Mouse (Mus musculus): ENCODE measurements around the gene Add2. TPM values are rescaled to one million over a fixed set of nuclear protein-coding genes. Genes with fewer than 3 reads are reported as not detected.
"Not testable (repeated sequence)": the region's sequence is repeated elsewhere in the genome, so short reads cannot be mapped to it uniquely, and the experiment has no call there.

Add2 gene
- polyA plus RNA-seq (2014; fragmentation: Nextera tagmentation; extraction: Ambion mirVana) = 1.9 and 2.6 TPM in 2 replicates

DNA sequence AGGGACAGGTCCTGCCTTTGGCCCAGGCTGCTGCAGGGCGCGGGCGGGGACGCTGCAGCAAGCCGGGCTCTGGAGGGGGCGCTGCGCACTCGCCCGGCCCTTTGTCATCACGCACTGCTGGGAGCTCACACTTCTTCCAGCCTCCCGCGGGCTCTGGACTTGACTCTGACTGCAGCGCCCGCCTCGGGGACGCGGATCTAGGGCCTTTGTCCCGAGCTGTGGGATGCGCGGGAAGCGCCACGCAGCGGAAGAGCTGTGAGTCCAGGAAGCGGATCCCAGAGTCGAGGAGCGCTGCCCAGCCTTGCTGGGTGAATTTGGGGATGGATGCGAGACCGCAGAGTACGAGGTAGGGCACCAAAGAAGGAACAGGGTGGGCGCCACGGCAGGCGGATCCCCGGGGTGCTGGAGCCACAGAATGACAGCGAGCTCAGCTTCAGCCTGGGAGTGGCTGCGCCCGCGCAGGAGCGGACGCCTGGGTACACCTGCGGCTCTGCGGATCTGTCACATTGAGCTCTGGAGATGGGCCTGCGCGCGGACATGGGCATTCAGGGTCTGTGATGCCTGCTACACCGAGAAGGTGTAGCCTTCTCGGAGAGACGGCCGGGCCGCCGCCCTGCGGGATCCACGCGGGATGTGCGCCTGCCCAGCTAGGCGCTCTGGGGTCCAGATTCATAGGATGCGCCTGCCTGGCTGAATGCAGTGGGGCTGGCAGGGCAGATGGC lies at the start of gene Add2:
TSS of gene Add2 (plus strand) at position 81 of the 722 bp plus-strand sequence.
- WGBS = under 1% methylated on average over 54 of the region's 56 CpGs
- H3K9ac ChIP-seq (ENCODE audit: low read depth, low read length) = peak within 1 kb of the TSS; percentile 66
- no peak within 1 kb of the TSS for H3K27ac ChIP-seq (ENCODE audit: low read depth, low read length)
- peak; percentile 84 for ATAC-seq (ENCODE audit: low FRiP score, low TSS enrichment)
- H3K9me3 ChIP-seq (ENCODE audit: control insufficient read depth, low read length) = no peaks in the 10 kb centered on the region
- H3K27me3 ChIP-seq (ENCODE audit: control insufficient read depth, insufficient read depth, low read length) = peaks cover 10% of the 10 kb centered on the region
- peak within 1 kb of the TSS; percentile 95 for H3K4me2 ChIP-seq (replicated peaks; ENCODE audit: low read depth, low read length)
- H3K4me3 ChIP-seq (ENCODE audit: low read length) = peak within 1 kb of the TSS; percentile 55
- H3K4me1 ChIP-seq (ENCODE audit: control insufficient read depth, insufficient read depth, low read length) = no peaks in the 10 kb centered on the region
- H3K36me3 ChIP-seq (ENCODE audit: control insufficient read depth, insufficient read depth, low read length) = no peaks in the 10 kb centered on the region

DNA sequence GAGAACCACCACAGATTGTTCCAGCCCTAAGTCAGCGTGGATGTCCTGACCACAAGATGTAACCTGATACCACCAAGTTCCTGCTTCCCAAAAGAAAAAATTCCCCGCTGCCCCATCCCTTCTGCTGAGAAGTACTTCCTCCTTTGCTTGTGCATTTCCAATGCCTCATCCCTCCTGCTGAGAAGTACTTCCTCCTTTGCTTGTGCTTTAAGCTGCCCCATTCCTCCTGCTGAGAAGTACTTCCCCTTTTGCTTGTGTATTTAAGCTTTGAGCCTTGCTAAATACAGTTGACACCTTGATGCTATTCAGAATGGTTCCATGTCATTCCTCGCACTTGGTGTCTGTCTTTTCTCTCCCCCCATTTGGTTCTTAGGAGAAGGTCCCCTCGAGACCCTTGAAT lies 49.7 kb upstream of the Add2 start:
- H3K9ac ChIP-seq (ENCODE audit: low read depth, low read length); H3K9me3 ChIP-seq (ENCODE audit: control insufficient read depth, low read length); H3K4me1 ChIP-seq (ENCODE audit: control insufficient read depth, insufficient read depth, low read length); H3K4me2 ChIP-seq (replicated peaks; ENCODE audit: low read depth, low read length); H3K4me3 ChIP-seq (ENCODE audit: low read length); H3K27ac ChIP-seq (ENCODE audit: low read depth, low read length); H3K27me3 ChIP-seq (ENCODE audit: control insufficient read depth, insufficient read depth, low read length); ATAC-seq (ENCODE audit: low FRiP score, low TSS enrichment); H3K36me3 ChIP-seq (ENCODE audit: control insufficient read depth, insufficient read depth, low read length): not testable (repeated sequence)
- 81% methylated on average over 4 of the region's 4 CpGs for WGBS

DNA sequence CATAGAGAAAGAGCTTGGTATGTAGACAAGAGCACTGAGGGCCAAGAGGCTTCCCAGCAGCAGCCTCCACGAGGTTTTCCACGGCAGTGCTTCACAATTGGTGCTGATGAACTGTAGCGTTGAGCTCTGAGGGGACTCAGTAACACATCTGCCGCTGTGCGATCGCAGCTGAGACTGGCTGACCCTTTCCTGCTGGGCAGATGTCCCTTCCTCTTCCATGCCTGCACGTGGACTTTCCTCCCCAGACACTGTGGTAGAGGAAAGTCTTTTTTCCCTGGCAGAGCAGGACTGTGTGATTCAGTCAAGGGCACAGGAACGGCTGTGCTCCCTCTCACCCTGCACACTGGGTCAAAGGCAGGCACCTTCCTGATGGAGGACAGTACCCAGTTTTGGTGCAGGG lies 44.1 kb upstream of the Add2 start:
- Histone ChIP-seq H3K4me3 (ENCODE audit: low read length) (no peak overlapping the region), H3K27ac (ENCODE audit: low read depth, low read length) (no peak overlapping the region), H3K9me3 (ENCODE audit: control insufficient read depth, low read length) (no peaks in the 10 kb centered on the region), H3K36me3 (ENCODE audit: control insufficient read depth, insufficient read depth, low read length) (no peaks in the 10 kb centered on the region), H3K4me1 (ENCODE audit: control insufficient read depth, insufficient read depth, low read length) (no peaks in the 10 kb centered on the region), H3K4me2 (replicated peaks; ENCODE audit: low read depth, low read length) (no peak overlapping the region), H3K27me3 (ENCODE audit: control insufficient read depth, insufficient read depth, low read length) (no peaks in the 10 kb centered on the region), H3K9ac (ENCODE audit: low read depth, low read length) (no peak overlapping the region)
- WGBS = 91% methylated on average over 8 of the region's 8 CpGs
- no peak for ATAC-seq (ENCODE audit: low FRiP score, low TSS enrichment)

- 88% methylated on average over 5 of the region's 5 CpGs for WGBS
- ATAC-seq (ENCODE audit: low FRiP score, low TSS enrichment); H3K27ac ChIP-seq (ENCODE audit: low read depth, low read length); H3K27me3 ChIP-seq (ENCODE audit: control insufficient read depth, insufficient read depth, low read length); H3K4me3 ChIP-seq (ENCODE audit: low read length); H3K36me3 ChIP-seq (ENCODE audit: control insufficient read depth, insufficient read depth, low read length); H3K9me3 ChIP-seq (ENCODE audit: control insufficient read depth, low read length); H3K9ac ChIP-seq (ENCODE audit: low read depth, low read length); H3K4me2 ChIP-seq (replicated peaks; ENCODE audit: low read depth, low read length); H3K4me1 ChIP-seq (ENCODE audit: control insufficient read depth, insufficient read depth, low read length): not testable (repeated sequence)
These were observed 38.9 kb upstream of the Add2 start for GRCm38 (mm10) chr6:85989570-85989969.

GRCm38 (mm10) chr6:85990774-85991173 lies 37.7 kb upstream of the Add2 start:
- not testable (repeated sequence) for H3K36me3 ChIP-seq (ENCODE audit: control insufficient read depth, insufficient read depth, low read length); H3K9me3 ChIP-seq (ENCODE audit: control insufficient read depth, low read length); H3K27ac ChIP-seq (ENCODE audit: low read depth, low read length); ATAC-seq (ENCODE audit: low FRiP score, low TSS enrichment); H3K4me3 ChIP-seq (ENCODE audit: low read length); H3K27me3 ChIP-seq (ENCODE audit: control insufficient read depth, insufficient read depth, low read length); H3K4me1 ChIP-seq (ENCODE audit: control insufficient read depth, insufficient read depth, low read length); H3K4me2 ChIP-seq (replicated peaks; ENCODE audit: low read depth, low read length); H3K9ac ChIP-seq (ENCODE audit: low read depth, low read length)
- 85% methylated on average over 5 of the region's 5 CpGs for WGBS

DNA sequence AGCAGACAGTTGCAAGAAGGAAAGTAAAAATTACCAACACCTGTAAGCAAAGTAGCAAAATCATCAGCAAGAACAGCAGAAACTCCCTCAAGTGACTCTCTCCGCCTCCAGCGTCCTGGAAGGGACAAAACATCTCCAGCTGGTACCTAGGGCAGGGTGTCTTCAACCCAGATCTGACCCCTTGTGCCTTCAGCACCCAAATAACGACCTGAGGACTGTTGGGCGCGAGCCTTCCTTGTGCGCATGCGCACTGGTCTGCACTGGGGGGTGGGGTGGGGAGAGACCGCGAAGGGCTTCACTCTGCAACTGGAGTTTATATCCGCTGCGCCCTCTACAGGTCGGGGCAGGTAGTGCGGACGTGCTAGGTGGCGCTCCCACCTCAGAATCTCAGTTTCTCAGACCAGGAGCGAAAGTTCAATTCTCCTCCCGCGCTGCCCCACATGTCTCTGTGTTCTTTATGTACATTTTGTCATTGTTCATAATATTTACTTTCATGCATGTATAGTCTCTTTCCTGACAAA lies 25.0 kb upstream of the Add2 start:
- WGBS = 69% methylated on average over 18 of the region's 18 CpGs
- H3K36me3 ChIP-seq (ENCODE audit: control insufficient read depth, insufficient read depth, low read length) = no peaks in the 10 kb centered on the region
- no peak for ATAC-seq (ENCODE audit: low FRiP score, low TSS enrichment)

GRCm38 (mm10) chr6:86004271-86005148 lies 24.0 kb upstream of the Add2 start:
- no peak overlapping the region for H3K4me3 ChIP-seq (ENCODE audit: low read length)
- no peak overlapping the region for H3K27ac ChIP-seq (ENCODE audit: low read depth, low read length)
- H3K27me3 ChIP-seq (ENCODE audit: control insufficient read depth, insufficient read depth, low read length) = no peaks in the 10 kb centered on the region
- 12% methylated on average over 18 of the region's 18 CpGs for WGBS
- 0 out of 2 replicates have a peak, but pooled peaks cover 2% of the 10 kb centered on the region for H3K4me1 ChIP-seq (ENCODE audit: control insufficient read depth, insufficient read depth, low read length)
- peak overlapping the region; percentile 31 for H3K4me2 ChIP-seq (replicated peaks; ENCODE audit: low read depth, low read length)
- no peaks in the 10 kb centered on the region for H3K9me3 ChIP-seq (ENCODE audit: control insufficient read depth, low read length)
- no peaks in the 10 kb centered on the region for H3K36me3 ChIP-seq (ENCODE audit: control insufficient read depth, insufficient read depth, low read length)
- H3K9ac ChIP-seq (ENCODE audit: low read depth, low read length) = no peak overlapping the region
- peak; percentile 93 for ATAC-seq (ENCODE audit: low FRiP score, low TSS enrichment)

More for the DNA sequence above, 25.0 kb upstream of the Add2 start:
- no peak overlapping the region for H3K4me3 ChIP-seq (ENCODE audit: low read length)
- H3K4me2 ChIP-seq (replicated peaks; ENCODE audit: low read depth, low read length) = no peak overlapping the region
- H3K4me1 ChIP-seq (ENCODE audit: control insufficient read depth, insufficient read depth, low read length) = 0 out of 2 replicates have a peak, but pooled peaks cover 2% of the 10 kb centered on the region
- no peaks in the 10 kb centered on the region for H3K9me3 ChIP-seq (ENCODE audit: control insufficient read depth, low read length)
- H3K9ac ChIP-seq (ENCODE audit: low read depth, low read length) = no peak overlapping the region
- H3K27ac ChIP-seq (ENCODE audit: low read depth, low read length) = no peak overlapping the region
- no peaks in the 10 kb centered on the region for H3K27me3 ChIP-seq (ENCODE audit: control insufficient read depth, insufficient read depth, low read length)

DNA sequence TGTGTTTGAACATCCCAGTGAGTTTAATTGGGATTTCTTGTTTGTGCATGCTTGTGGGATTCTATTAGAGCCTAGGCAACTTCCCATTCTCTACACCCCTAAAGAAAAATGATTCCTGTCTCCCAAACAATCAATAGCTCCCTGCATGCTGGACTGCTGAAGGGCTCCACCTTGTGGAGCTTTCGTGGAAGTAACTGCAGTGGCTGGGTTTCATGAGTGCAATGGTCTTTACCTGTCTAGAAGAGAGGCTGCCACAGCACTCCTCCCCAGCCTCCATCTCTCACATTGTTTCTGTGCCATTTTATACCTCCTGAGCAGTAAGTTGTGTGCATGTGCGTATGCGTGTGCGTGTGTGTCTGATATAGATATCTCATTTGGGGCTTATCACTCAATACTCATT lies 18.5 kb upstream of the Add2 start:
- Histone ChIP-seq H3K27ac (ENCODE audit: low read depth, low read length) (no peak overlapping the region), H3K9ac (ENCODE audit: low read depth, low read length) (no peak overlapping the region), H3K36me3 (ENCODE audit: control insufficient read depth, insufficient read depth, low read length) (no peaks in the 10 kb centered on the region), H3K9me3 (ENCODE audit: control insufficient read depth, low read length) (no peaks in the 10 kb centered on the region), H3K4me2 (replicated peaks; ENCODE audit: low read depth, low read length) (no peak overlapping the region), H3K4me1 (ENCODE audit: control insufficient read depth, insufficient read depth, low read length) (no peaks in the 10 kb centered on the region), H3K4me3 (ENCODE audit: low read length) (no peak overlapping the region), H3K27me3 (ENCODE audit: control insufficient read depth, insufficient read depth, low read length) (no peaks in the 10 kb centered on the region)
- 36% methylated on average over 4 of the region's 4 CpGs for WGBS
- no peak for ATAC-seq (ENCODE audit: low FRiP score, low TSS enrichment)

GRCm38 (mm10) chr6:86014812-86015211 lies 13.7 kb upstream of the Add2 start:
- not testable (repeated sequence) for H3K4me3 ChIP-seq (ENCODE audit: low read length); H3K36me3 ChIP-seq (ENCODE audit: control insufficient read depth, insufficient read depth, low read length); H3K9ac ChIP-seq (ENCODE audit: low read depth, low read length); H3K27me3 ChIP-seq (ENCODE audit: control insufficient read depth, insufficient read depth, low read length); H3K4me2 ChIP-seq (replicated peaks; ENCODE audit: low read depth, low read length); H3K9me3 ChIP-seq (ENCODE audit: control insufficient read depth, low read length); H3K27ac ChIP-seq (ENCODE audit: low read depth, low read length); H3K4me1 ChIP-seq (ENCODE audit: control insufficient read depth, insufficient read depth, low read length)
- ATAC-seq (ENCODE audit: low FRiP score, low TSS enrichment) = peak; percentile 25; the same call in 1 of the 2 replicates
- WGBS = 74% methylated on average over 5 of the region's 5 CpGs

Data from kidney, embryonic 14.5 days (tissue).